Mouse (Mus musculus) stomach, embryonic 16.5 days (tissue): ENCODE data around the gene Arhgap23. TPM values are rescaled to one million over a fixed set of nuclear protein-coding genes. Genes with fewer than 3 reads are reported as not detected.
A peak's percentile ranks its signal among the peaks of the same experiment; 100 is the strongest.

Source experiments
- ATAC-seq: fragments of 200-750 bp; cut with Nextera tagmentation; 2 replicates; pipeline ENCODE4 v1.8.0; 2017; ENCODE audit warnings: moderate number of reproducible peaks, moderate TSS enrichment; ENCODE audit not compliant: insufficient read depth, low FRiP score
- H3K27ac ChIP-seq: fragments of 300-500 bp; sonication (generic); 2 replicates; pipeline ENCODE4 v1.5.1; 2014; ENCODE audit warnings: low read length
- H3K27me3 ChIP-seq: fragments of 300-500 bp; sonication (generic); 2 replicates; pipeline ENCODE4 v1.6.1; 2014; ENCODE audit warnings: low read length, control low read depth, mixed read lengths; ENCODE audit not compliant: control insufficient read depth, insufficient read depth
- H3K36me3 ChIP-seq: fragments of 300-500 bp; sonication (generic); 2 replicates; pipeline ENCODE4 v1.6.1; 2014; ENCODE audit warnings: low read length; ENCODE audit not compliant: control insufficient read depth, insufficient read depth
- H3K4me1 ChIP-seq: fragments of 300-500 bp; sonication (generic); 2 replicates; pipeline ENCODE4 v1.6.1; 2014; ENCODE audit warnings: low read length, control low read depth, mixed read lengths; ENCODE audit not compliant: control insufficient read depth, insufficient read depth
- H3K4me2 ChIP-seq: fragments of 300-500 bp; sonication (generic); 2 replicates; pipeline ENCODE4 v1.6.1; 2014; ENCODE audit warnings: low read depth, low read length, mixed read lengths
- H3K4me3 ChIP-seq: fragments of 300-500 bp; sonication (generic); replicated peaks from 2 replicates; pipeline ENCODE4 v1.5.1; 2014; ENCODE audit warnings: mild to moderate bottlenecking, low read length
- H3K9ac ChIP-seq: fragments of 300-500 bp; sonication (generic); 2 replicates; pipeline ENCODE4 v1.6.1; 2014; ENCODE audit warnings: low read length
- H3K9me3 ChIP-seq: fragments of 300-500 bp; sonication (generic); replicated peaks from 2 replicates; pipeline ENCODE4 v1.6.1; 2016; ENCODE audit warnings: low read length, control low read depth; ENCODE audit not compliant: control insufficient read depth
- WGBS: fragments of 180-500 bp; shearing (Covaris S2); extraction: QIAGEN DNeasy Blood & Tissue Kit; methylation state at CpG from one replicate; pipeline ENCODE4 v1.1.7; 2014; 5-methylcytosine and 5-hydroxymethylcytosine counted together
- polyA plus RNA-seq: library from polyadenylated mRNA; unstranded; fragments of >200 nt; fragmentation: Nextera tagmentation; extraction: Ambion mirVana; gene quantifications from 2 replicates; pipeline ENCODE4 v1.2.1, GENCODE M21; 2015

Arhgap23 gene
- polyA plus RNA-seq, 1 experiment from 2014 or later: 4.4 TPM

- Histone ChIP-seq H3K27ac (peak overlapping the region; percentile 96), H3K27me3 (no peaks in the 10 kb centered on the region), H3K36me3 (no peaks in the 10 kb centered on the region), H3K9me3 (no peaks in the 10 kb centered on the region), H3K4me2 (no peak overlapping the region), H3K9ac (peak overlapping the region; percentile 54), H3K4me1 (peaks cover 73% of the 10 kb centered on the region), H3K4me3 (no peak overlapping the region)
- 11% methylated on average over 5 of the region's 5 CpGs for WGBS
- peak; percentile 35 for ATAC-seq
These were observed 22.4 kb downstream of the Arhgap23 start for GRCm38 (mm10) chr11:97437745-97438144.

GRCm38 (mm10) chr11:97438868-97439267 lies 23.5 kb downstream of the Arhgap23 start:
- Histone ChIP-seq H3K27ac (peak overlapping the region; percentile 96), H3K4me1 (peaks cover 79% of the 10 kb centered on the region), H3K36me3 (no peaks in the 10 kb centered on the region), H3K4me3 (no peak overlapping the region), H3K27me3 (no peaks in the 10 kb centered on the region), H3K9me3 (no peaks in the 10 kb centered on the region), H3K9ac (peak overlapping the region; percentile 47; the same call in 1 of the 2 replicates), H3K4me2 (no peak overlapping the region)
- WGBS: 37% methylated on average over 9 of the region's 9 CpGs
- ATAC-seq: no peak

- H3K4me2 ChIP-seq: peak overlapping the region; percentile 76
- no peaks in the 10 kb centered on the region for H3K27me3 ChIP-seq
- H3K4me1 ChIP-seq: peaks cover 74% of the 10 kb centered on the region
- H3K4me3 ChIP-seq: peak overlapping the region; percentile 73
- H3K9me3 ChIP-seq: no peaks in the 10 kb centered on the region
- under 1% methylated on average over 37 of the region's 37 CpGs for WGBS
- peak; percentile 63 for ATAC-seq
- peak overlapping the region; percentile 88 for H3K9ac ChIP-seq
- peak overlapping the region; percentile 96 for H3K27ac ChIP-seq
- no peaks in the 10 kb centered on the region for H3K36me3 ChIP-seq
These were observed 24.6 kb downstream of the Arhgap23 start for GRCm38 (mm10) chr11:97439935-97440334.

- no peak for ATAC-seq
- H3K9me3 ChIP-seq: no peaks in the 10 kb centered on the region
- peak overlapping the region; percentile 96 for H3K27ac ChIP-seq
- H3K9ac ChIP-seq: peak overlapping the region; percentile 88
- H3K36me3 ChIP-seq: no peaks in the 10 kb centered on the region
- WGBS: 2% methylated on average over 34 of the region's 34 CpGs
- peak overlapping the region; percentile 73 for H3K4me3 ChIP-seq
- H3K4me1 ChIP-seq: peaks cover 69% of the 10 kb centered on the region
- no peaks in the 10 kb centered on the region for H3K27me3 ChIP-seq
- H3K4me2 ChIP-seq: peak overlapping the region; percentile 76
These were observed 25.1 kb downstream of the Arhgap23 start for GRCm38 (mm10) chr11:97440441-97440881.

- Histone ChIP-seq H3K27me3 (no peaks in the 10 kb centered on the region), H3K4me3 (peak overlapping the region; percentile 73), H3K27ac (peak overlapping the region; percentile 96), H3K4me1 (peaks cover 67% of the 10 kb centered on the region), H3K9ac (peak overlapping the region; percentile 88), H3K36me3 (no peaks in the 10 kb centered on the region), H3K9me3 (no peaks in the 10 kb centered on the region), H3K4me2 (peak overlapping the region; percentile 76)
- 30% methylated on average over 15 of the region's 15 CpGs for WGBS
- ATAC-seq: no peak
These were observed 25.8 kb downstream of the Arhgap23 start for GRCm38 (mm10) chr11:97441036-97441657.

GRCm38 (mm10) chr11:97441658-97442125 lies 26.4 kb downstream of the Arhgap23 start:
- WGBS: 7% methylated on average over 3 of the region's 3 CpGs
- Histone ChIP-seq H3K27me3 (no peaks in the 10 kb centered on the region), H3K9me3 (no peaks in the 10 kb centered on the region), H3K9ac (peak overlapping the region; percentile 88), H3K27ac (peak overlapping the region; percentile 96), H3K4me3 (peak overlapping the region; percentile 73), H3K4me1 (peaks cover 66% of the 10 kb centered on the region), H3K36me3 (0 out of 2 replicates have a peak, but pooled peaks cover 2% of the 10 kb centered on the region), H3K4me2 (peak overlapping the region; percentile 76)
- ATAC-seq: no peak; the same call in 1 of the 2 replicates

- Histone ChIP-seq H3K9ac (peak overlapping the region; percentile 88), H3K36me3 (0 out of 2 replicates have a peak, but pooled peaks cover 3% of the 10 kb centered on the region), H3K9me3 (no peaks in the 10 kb centered on the region), H3K4me3 (no peak overlapping the region), H3K4me2 (peak overlapping the region; percentile 76; the same call in 1 of the 2 replicates), H3K27ac (peak overlapping the region; percentile 96; the same call in 1 of the 2 replicates), H3K4me1 (peaks cover 59% of the 10 kb centered on the region), H3K27me3 (no peaks in the 10 kb centered on the region)
- 82% methylated on average over 11 of the region's 11 CpGs for WGBS
- no peak for ATAC-seq
These were observed 27.8 kb downstream of the Arhgap23 start for GRCm38 (mm10) chr11:97442891-97443675.

- H3K9ac ChIP-seq: 0 out of 2 replicates have a peak overlapping the region, but pooled peaks have one; percentile 40
- H3K4me3 ChIP-seq: no peak overlapping the region
- H3K27me3 ChIP-seq: no peaks in the 10 kb centered on the region
- H3K36me3 ChIP-seq: 0 out of 2 replicates have a peak, but pooled peaks cover 3% of the 10 kb centered on the region
- no peak for ATAC-seq
- no peak overlapping the region; the same call in 1 of the 2 replicates for H3K27ac ChIP-seq
- WGBS: 65% methylated on average over 6 of the region's 6 CpGs
- peaks cover 59% of the 10 kb centered on the region for H3K4me1 ChIP-seq
- H3K4me2 ChIP-seq: no peak overlapping the region
- H3K9me3 ChIP-seq: no peaks in the 10 kb centered on the region
These were observed 30.3 kb downstream of the Arhgap23 start for GRCm38 (mm10) chr11:97445596-97445995.
